Mouse (Mus musculus) kidney, embryonic 16.5 days (tissue): ENCODE data around the gene Fam234a. TPM values are rescaled to one million over a fixed set of nuclear protein-coding genes. Genes with fewer than 3 reads are reported as not detected.

Source experiments
- ATAC-seq: fragments of 200-750 bp; cut with Nextera tagmentation; 2 replicates; pipeline ENCODE4 v1.8.0; 2017; ENCODE audit warnings: moderate TSS enrichment; ENCODE audit not compliant: low FRiP score, low TSS enrichment
- H3K27ac ChIP-seq: fragments of 300-500 bp; sonication (generic); 2 replicates; pipeline ENCODE4 v1.5.1; 2014; ENCODE audit warnings: low read length
- H3K27me3 ChIP-seq: fragments of 300-500 bp; sonication (generic); 2 replicates; pipeline ENCODE4 v1.6.1; 2014; ENCODE audit warnings: low read length, control low read depth, mixed read lengths; ENCODE audit not compliant: insufficient read depth
- H3K36me3 ChIP-seq: fragments of 300-500 bp; sonication (generic); 2 replicates; pipeline ENCODE4 v1.6.1; 2014; ENCODE audit warnings: low read length, control low read depth, mixed read lengths; ENCODE audit not compliant: insufficient read depth
- H3K4me1 ChIP-seq: fragments of 300-500 bp; sonication (generic); 2 replicates; pipeline ENCODE4 v1.6.1; 2014; ENCODE audit warnings: low read length, control low read depth, mixed read lengths; ENCODE audit not compliant: insufficient read depth
- H3K4me2 ChIP-seq: fragments of 300-500 bp; sonication (generic); replicated peaks from 2 replicates; pipeline ENCODE4 v1.6.1; 2014; ENCODE audit warnings: low read depth, low read length
- H3K4me3 ChIP-seq: fragments of 300-500 bp; sonication (generic); 2 replicates; pipeline ENCODE4 v1.5.1; 2014; ENCODE audit warnings: mild to moderate bottlenecking, low read length
- H3K9ac ChIP-seq: fragments of 300-500 bp; sonication (generic); replicated peaks from 2 replicates; pipeline ENCODE4 v1.6.1; 2014; ENCODE audit warnings: low read length
- H3K9me3 ChIP-seq: fragments of 300-500 bp; sonication (generic); 2 replicates; pipeline ENCODE4 v1.6.1; 2016; ENCODE audit warnings: low read length, control low read depth
- WGBS: fragments of 180-500 bp; shearing (Covaris S2); extraction: QIAGEN DNeasy Blood & Tissue Kit; methylation state at CpG from one replicate; pipeline ENCODE4 v1.1.7; 2014; 5-methylcytosine and 5-hydroxymethylcytosine counted together
- polyA plus RNA-seq: library from polyadenylated mRNA; unstranded; fragments of >200 nt; fragmentation: Nextera tagmentation; extraction: Ambion mirVana; gene quantifications from 2 replicates; pipeline ENCODE4 v1.2.1, GENCODE M21; 2015

The Fam234a gene
- polyA plus RNA-seq, 1 experiment from 2014 or later = 74.3 TPM

- no peaks in the 10 kb centered on the region for H3K9me3 ChIP-seq
- WGBS = 59% methylated on average over 13 of the region's 13 CpGs
- no peak overlapping the region for H3K4me2 ChIP-seq
- ATAC-seq = no peak
- no peak overlapping the region for H3K27ac ChIP-seq
- H3K27me3 ChIP-seq = no peaks in the 10 kb centered on the region
- H3K9ac ChIP-seq = no peak overlapping the region
- 0 out of 2 replicates have a peak, but pooled peaks cover 3% of the 10 kb centered on the region for H3K4me1 ChIP-seq
- H3K4me3 ChIP-seq = no peak overlapping the region
- H3K36me3 ChIP-seq = 0 out of 2 replicates have a peak, but pooled peaks cover 2% of the 10 kb centered on the region
Measured at GRCm38 (mm10) chr17:26235077-26235815, 8.8 kb downstream of the Fam234a start.

GRCm38 (mm10) chr17:26234386-26234785, 9.7 kb downstream of the Fam234a start:
- no peak for ATAC-seq
- 0 out of 2 replicates have a peak, but pooled peaks cover 2% of the 10 kb centered on the region for H3K36me3 ChIP-seq
- 0 out of 2 replicates have a peak, but pooled peaks cover 3% of the 10 kb centered on the region for H3K4me1 ChIP-seq
- WGBS = 90% methylated on average over 8 of the region's 8 CpGs
- no peak overlapping the region for H3K4me2 ChIP-seq
- no peak overlapping the region for H3K9ac ChIP-seq
- no peaks in the 10 kb centered on the region for H3K9me3 ChIP-seq
- H3K27me3 ChIP-seq = no peaks in the 10 kb centered on the region
- no peak overlapping the region for H3K4me3 ChIP-seq
- H3K27ac ChIP-seq = no peak overlapping the region

- no peak for ATAC-seq
- H3K4me2 ChIP-seq = no peak overlapping the region
- H3K27ac ChIP-seq = no peak overlapping the region
- 0 out of 2 replicates have a peak, but pooled peaks cover 3% of the 10 kb centered on the region for H3K4me1 ChIP-seq
- no peak overlapping the region for H3K4me3 ChIP-seq
- H3K36me3 ChIP-seq = 0 out of 2 replicates have a peak, but pooled peaks cover 2% of the 10 kb centered on the region
- no peaks in the 10 kb centered on the region for H3K27me3 ChIP-seq
- WGBS = 78% methylated on average over 8 of the region's 8 CpGs
- no peak overlapping the region for H3K9ac ChIP-seq
- H3K9me3 ChIP-seq = no peaks in the 10 kb centered on the region
Measured at GRCm38 (mm10) chr17:26232863-26233262, 11.2 kb downstream of the Fam234a start.

DNA sequence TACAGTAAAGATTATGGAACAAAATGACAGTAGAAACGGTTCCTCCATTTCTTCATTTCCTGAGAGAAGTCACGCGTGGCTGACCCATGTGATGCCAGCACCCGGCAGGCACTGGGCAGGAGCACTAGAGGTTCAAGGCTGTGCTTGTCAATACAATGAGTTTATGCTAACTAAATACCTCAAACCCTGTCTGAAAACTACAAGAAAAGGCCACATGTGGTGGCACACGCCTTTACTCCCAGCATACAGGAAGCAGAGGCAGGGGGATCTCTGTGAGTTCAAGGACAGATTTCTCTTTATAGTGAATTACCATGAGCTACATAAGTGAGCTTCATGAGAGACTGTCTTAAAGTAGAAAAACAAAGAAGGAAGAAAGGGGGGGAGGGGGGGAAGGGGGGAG, 12.9 kb downstream of the Fam234a start:
- Histone ChIP-seq H3K4me3 (no peak overlapping the region), H3K36me3 (0 out of 2 replicates have a peak, but pooled peaks cover 2% of the 10 kb centered on the region), H3K4me2 (no peak overlapping the region), H3K27ac (no peak overlapping the region), H3K9ac (no peak overlapping the region), H3K4me1 (0 out of 2 replicates have a peak, but pooled peaks cover 3% of the 10 kb centered on the region), H3K27me3 (no peaks in the 10 kb centered on the region), H3K9me3 (no peaks in the 10 kb centered on the region)
- ATAC-seq = no peak
- WGBS = 80% methylated on average over 5 of the region's 5 CpGs

- Histone ChIP-seq H3K27me3 (no peaks in the 10 kb centered on the region), H3K4me1 (0 out of 2 replicates have a peak, but pooled peaks cover 8% of the 10 kb centered on the region), H3K9ac (no peak overlapping the region), H3K27ac (no peak overlapping the region), H3K4me2 (no peak overlapping the region), H3K9me3 (no peaks in the 10 kb centered on the region), H3K36me3 (0 out of 2 replicates have a peak, but pooled peaks cover 2% of the 10 kb centered on the region), H3K4me3 (no peak overlapping the region)
- WGBS = 92% methylated on average over 5 of the region's 5 CpGs
- ATAC-seq = no peak
Measured at GRCm38 (mm10) chr17:26229776-26230175, 14.3 kb downstream of the Fam234a start.

GRCm38 (mm10) chr17:26225150-26225549, 18.9 kb downstream of the Fam234a start:
- no peak overlapping the region for H3K4me2 ChIP-seq
- H3K9me3 ChIP-seq = no peaks in the 10 kb centered on the region
- no peaks in the 10 kb centered on the region for H3K36me3 ChIP-seq
- no peak overlapping the region for H3K4me3 ChIP-seq
- H3K9ac ChIP-seq = no peak overlapping the region
- whole genome bisulfite sequencing = 48% methylated on average over 12 of the region's 12 CpGs
- H3K27me3 ChIP-seq = no peaks in the 10 kb centered on the region
- peak overlapping the region; percentile 43; the same call in 1 of the 2 replicates for H3K27ac ChIP-seq
- ATAC-seq = peak; percentile 76
- 0 out of 2 replicates have a peak, but pooled peaks cover 5% of the 10 kb centered on the region for H3K4me1 ChIP-seq

DNA sequence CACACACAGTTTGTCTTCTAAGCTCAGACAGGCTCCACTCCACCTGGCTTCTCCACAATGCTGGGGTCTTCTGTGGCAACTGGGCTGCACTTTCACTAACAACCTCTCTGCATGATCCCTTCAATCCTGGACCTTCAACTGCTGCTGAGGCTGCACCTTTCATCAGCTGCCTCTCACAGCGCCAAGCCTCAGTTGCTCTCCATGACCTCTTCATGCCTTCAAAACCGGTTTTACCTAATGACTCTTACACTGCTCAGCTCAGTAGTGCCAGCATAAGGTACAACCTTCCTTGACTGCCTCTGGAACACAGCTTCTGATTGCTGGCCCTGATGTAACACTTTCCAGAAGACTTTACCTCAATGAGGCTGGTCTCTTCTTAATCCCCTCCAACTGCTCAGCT, 22.5 kb downstream of the Fam234a start:
- Histone ChIP-seq H3K36me3 (no peaks in the 10 kb centered on the region), H3K4me3 (no peak overlapping the region), H3K4me2 (no peak overlapping the region), H3K9ac (no peak overlapping the region), H3K27me3 (no peaks in the 10 kb centered on the region), H3K27ac (peak overlapping the region; percentile 55; the same call in 1 of the 2 replicates), H3K4me1 (0 out of 2 replicates have a peak, but pooled peaks cover 5% of the 10 kb centered on the region), H3K9me3 (no peaks in the 10 kb centered on the region)
- ATAC-seq = no peak
- 62% methylated on average over 2 of the region's 2 CpGs for WGBS

DNA sequence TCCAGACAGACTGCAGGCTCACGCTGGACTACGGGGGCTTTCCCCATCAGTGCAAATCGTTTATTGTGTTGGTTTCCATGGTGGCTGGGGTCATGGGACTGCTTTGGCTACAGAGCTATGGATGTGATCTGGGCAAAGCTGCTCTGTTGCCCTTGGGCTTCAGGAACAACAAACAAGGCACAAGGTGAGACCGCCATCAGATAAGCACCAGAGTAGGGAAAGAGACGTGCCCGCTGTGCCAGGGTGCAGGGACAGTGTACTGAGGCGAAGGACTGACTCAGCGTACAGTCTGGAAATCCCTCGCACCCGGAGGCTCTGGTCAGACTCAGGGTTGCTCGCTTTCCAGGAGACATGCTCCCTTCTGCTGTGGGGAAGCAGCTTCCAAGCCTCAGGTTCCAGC, 31.4 kb downstream of the Fam234a start:
- H3K27me3 ChIP-seq = no peaks in the 10 kb centered on the region
- H3K9me3 ChIP-seq = no peaks in the 10 kb centered on the region
- H3K4me1 ChIP-seq = no peaks in the 10 kb centered on the region
- no peak; the same call in 1 of the 2 replicates for ATAC-seq
- no peak overlapping the region for H3K27ac ChIP-seq
- H3K4me2 ChIP-seq = no peak overlapping the region
- WGBS = 80% methylated on average over 11 of the region's 11 CpGs
- H3K36me3 ChIP-seq = 0 out of 2 replicates have a peak, but pooled peaks cover 5% of the 10 kb centered on the region
- H3K9ac ChIP-seq = no peak overlapping the region
- no peak overlapping the region for H3K4me3 ChIP-seq

DNA sequence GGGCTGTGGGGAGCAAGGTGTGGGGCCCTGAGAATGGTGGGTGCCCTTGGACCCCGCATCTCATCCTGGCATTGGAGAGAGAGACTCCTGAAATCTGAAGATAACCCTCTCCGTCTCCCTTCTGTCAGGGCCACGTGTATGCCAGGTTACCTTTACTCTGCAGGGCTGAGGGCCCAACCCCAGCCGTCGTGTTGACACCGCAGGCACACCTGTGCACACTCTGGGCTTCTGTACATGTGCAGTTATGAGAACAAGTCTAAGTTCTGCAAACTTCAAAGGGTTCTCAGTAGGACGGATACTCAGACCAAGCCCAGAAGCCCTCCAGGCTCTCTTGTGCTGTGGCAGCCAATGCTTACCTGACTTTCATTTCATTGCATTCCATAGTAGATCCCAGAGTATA, 31.8 kb downstream of the Fam234a start:
- Histone ChIP-seq H3K27me3 (no peaks in the 10 kb centered on the region), H3K27ac (no peak overlapping the region), H3K9ac (no peak overlapping the region), H3K9me3 (no peaks in the 10 kb centered on the region), H3K4me3 (no peak overlapping the region), H3K4me1 (no peaks in the 10 kb centered on the region), H3K4me2 (no peak overlapping the region), H3K36me3 (0 out of 2 replicates have a peak, but pooled peaks cover 5% of the 10 kb centered on the region)
- ATAC-seq = no peak
- 86% methylated on average over 7 of the region's 7 CpGs for WGBS

DNA sequence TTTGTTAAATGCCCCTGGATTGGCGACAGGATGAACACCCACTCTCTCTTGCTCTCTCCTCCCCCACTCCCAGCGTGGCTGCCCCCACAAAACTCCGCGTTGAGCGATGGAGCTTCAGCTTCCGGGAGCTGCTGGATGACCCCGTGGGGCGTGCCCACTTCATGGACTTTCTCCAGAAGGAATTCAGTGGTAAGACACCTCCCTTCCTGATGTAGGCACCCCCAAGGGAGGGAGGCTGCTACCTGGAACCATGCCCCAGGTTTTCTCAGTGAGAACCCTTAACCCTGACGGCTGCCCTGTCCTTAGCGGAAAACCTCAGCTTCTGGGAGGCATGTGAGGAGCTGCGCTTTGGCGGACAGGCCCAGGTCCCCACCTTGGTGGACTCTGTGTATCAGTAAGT, 36.4 kb downstream of the Fam234a start, which contains the start of gene Arhgdig:
TSS of gene Arhgdig (minus strand) at position 101 of the 400 bp plus-strand sequence.
- H3K27ac ChIP-seq = no peak within 1 kb of the TSS
- H3K36me3 ChIP-seq = no peaks in the 10 kb centered on the region
- H3K27me3 ChIP-seq = peaks cover 12% of the 10 kb centered on the region
- no peak within 1 kb of the TSS for H3K9ac ChIP-seq
- H3K4me2 ChIP-seq = no peak within 1 kb of the TSS
- 79% methylated on average over 12 of the region's 12 CpGs for WGBS
- no peak for ATAC-seq
- no peaks in the 10 kb centered on the region for H3K9me3 ChIP-seq
- H3K4me3 ChIP-seq = no peak within 1 kb of the TSS
- peaks cover 18% of the 10 kb centered on the region for H3K4me1 ChIP-seq
